Mouse (Mus musculus): Measurements from ENCODE around the gene Trappc13. TPM values are rescaled to one million over a fixed set of nuclear protein-coding genes. Genes with fewer than 3 reads are reported as not detected.
"Not testable (repeated sequence)": the region's sequence is repeated elsewhere in the genome, so short reads cannot be mapped to it uniquely, and the experiment has no call there.

The Trappc13 gene
- 75.6 and 82.2 TPM in 2 replicates for polyA plus RNA-seq (2014; fragmentation: Nextera tagmentation; extraction: Ambion mirVana)

- under 1% methylated on average over 32 of the region's 32 CpGs for whole genome bisulfite sequencing
- Histone ChIP-seq H3K36me3 (replicated peaks; ENCODE audit: control insufficient read depth, insufficient read depth, low read depth, low read length) (no peaks in the 10 kb centered on the region), H3K9ac (replicated peaks; ENCODE audit: low read length) (peak within 1 kb of the TSS; percentile 86), H3K4me2 (ENCODE audit: low read depth, low read length) (peak within 1 kb of the TSS; percentile 62), H3K9me3 (replicated peaks; ENCODE audit: control insufficient read depth, low read length) (no peaks in the 10 kb centered on the region), H3K27ac (replicated peaks; ENCODE audit: low read depth, low read length) (peak within 1 kb of the TSS; percentile 56; the same call in 1 of the 2 replicates), H3K27me3 (ENCODE audit: control insufficient read depth, insufficient read depth, low read length) (no peaks in the 10 kb centered on the region), H3K4me3 (ENCODE audit: low read depth, low read length) (peak within 1 kb of the TSS; percentile 86), H3K4me1 (ENCODE audit: control insufficient read depth, insufficient read depth, low read length) (no peaks in the 10 kb centered on the region)
- peak; percentile 89 for ATAC-seq (replicated peaks; ENCODE audit: insufficient number of reproducible peaks, low FRiP score, low TSS enrichment, low read depth)
- peak; percentile 89 for DNase-seq (ENCODE audit: low spot score)
Measured at GRCm38 (mm10) chr13:104177796-104178649, at the start of gene Trappc13. TSS of gene Trappc13 (minus strand) at chr13:104178469.

GRCm38 (mm10) chr13:104227478-104227877 lies 49.2 kb upstream of the Trappc13 start:
- ATAC-seq (replicated peaks; ENCODE audit: insufficient number of reproducible peaks, low FRiP score, low TSS enrichment, low read depth) (no peak), DNase-seq (ENCODE audit: low spot score) (no peak)
- no peaks in the 10 kb centered on the region for H3K4me1 ChIP-seq (ENCODE audit: control insufficient read depth, insufficient read depth, low read length)
- WGBS: 72% methylated on average over 3 of the region's 3 CpGs
- peak overlapping the region; percentile 52 for H3K4me2 ChIP-seq (ENCODE audit: low read depth, low read length)
- no peak overlapping the region for H3K27ac ChIP-seq (replicated peaks; ENCODE audit: low read depth, low read length)
- no peaks in the 10 kb centered on the region for H3K9me3 ChIP-seq (replicated peaks; ENCODE audit: control insufficient read depth, low read length)
- H3K9ac ChIP-seq (replicated peaks; ENCODE audit: low read length): 0 out of 2 replicates have a peak overlapping the region, but pooled peaks have one; percentile 2
- H3K36me3 ChIP-seq (replicated peaks; ENCODE audit: control insufficient read depth, insufficient read depth, low read depth, low read length): no peaks in the 10 kb centered on the region
- no peaks in the 10 kb centered on the region for H3K27me3 ChIP-seq (ENCODE audit: control insufficient read depth, insufficient read depth, low read length)
- peak overlapping the region; percentile 85 for H3K4me3 ChIP-seq (ENCODE audit: low read depth, low read length)

GRCm38 (mm10) chr13:104204313-104204712 lies 26.0 kb upstream of the Trappc13 start:
- ATAC-seq (replicated peaks; ENCODE audit: insufficient number of reproducible peaks, low FRiP score, low TSS enrichment, low read depth): no peak
- Histone ChIP-seq H3K9me3 (replicated peaks; ENCODE audit: control insufficient read depth, low read length) (no peaks in the 10 kb centered on the region), H3K36me3 (replicated peaks; ENCODE audit: control insufficient read depth, insufficient read depth, low read depth, low read length) (no peaks in the 10 kb centered on the region; the same call in 1 of the 2 replicates), H3K4me2 (ENCODE audit: low read depth, low read length) (no peak overlapping the region), H3K9ac (replicated peaks; ENCODE audit: low read length) (no peak overlapping the region), H3K4me3 (ENCODE audit: low read depth, low read length) (no peak overlapping the region), H3K4me1 (ENCODE audit: control insufficient read depth, insufficient read depth, low read length) (no peaks in the 10 kb centered on the region), H3K27me3 (ENCODE audit: control insufficient read depth, insufficient read depth, low read length) (no peaks in the 10 kb centered on the region), H3K27ac (replicated peaks; ENCODE audit: low read depth, low read length) (no peak overlapping the region)
- WGBS: 79% methylated on average over 1 of the region's 1 CpGs
- no peak for DNase-seq (ENCODE audit: low spot score)

- not testable (repeated sequence) for H3K4me2 ChIP-seq (ENCODE audit: low read depth, low read length); ATAC-seq (replicated peaks; ENCODE audit: insufficient number of reproducible peaks, low FRiP score, low TSS enrichment, low read depth); H3K36me3 ChIP-seq (replicated peaks; ENCODE audit: control insufficient read depth, insufficient read depth, low read depth, low read length); H3K4me1 ChIP-seq (ENCODE audit: control insufficient read depth, insufficient read depth, low read length); H3K9me3 ChIP-seq (replicated peaks; ENCODE audit: control insufficient read depth, low read length); H3K27me3 ChIP-seq (ENCODE audit: control insufficient read depth, insufficient read depth, low read length); H3K4me3 ChIP-seq (ENCODE audit: low read depth, low read length); H3K27ac ChIP-seq (replicated peaks; ENCODE audit: low read depth, low read length); H3K9ac ChIP-seq (replicated peaks; ENCODE audit: low read length); DNase-seq (ENCODE audit: low spot score)
Measured at GRCm38 (mm10) chr13:104195891-104196290, 17.6 kb upstream of the Trappc13 start.

- ATAC-seq (replicated peaks; ENCODE audit: insufficient number of reproducible peaks, low FRiP score, low TSS enrichment, low read depth) (no peak), DNase-seq (ENCODE audit: low spot score) (no peak)
- 83% methylated on average over 4 of the region's 4 CpGs for WGBS
- Histone ChIP-seq H3K36me3 (replicated peaks; ENCODE audit: control insufficient read depth, insufficient read depth, low read depth, low read length) (no peaks in the 10 kb centered on the region; the same call in 1 of the 2 replicates), H3K4me3 (ENCODE audit: low read depth, low read length) (no peak overlapping the region), H3K27me3 (ENCODE audit: control insufficient read depth, insufficient read depth, low read length) (no peaks in the 10 kb centered on the region), H3K4me1 (ENCODE audit: control insufficient read depth, insufficient read depth, low read length) (no peaks in the 10 kb centered on the region), H3K27ac (replicated peaks; ENCODE audit: low read depth, low read length) (no peak overlapping the region), H3K9me3 (replicated peaks; ENCODE audit: control insufficient read depth, low read length) (no peaks in the 10 kb centered on the region), H3K4me2 (ENCODE audit: low read depth, low read length) (no peak overlapping the region), H3K9ac (replicated peaks; ENCODE audit: low read length) (no peak overlapping the region)
Measured at GRCm38 (mm10) chr13:104187357-104187756, 9.1 kb upstream of the Trappc13 start.

- Histone ChIP-seq H3K4me3 (ENCODE audit: low read depth, low read length) (peak overlapping the region; percentile 86), H3K9me3 (replicated peaks; ENCODE audit: control insufficient read depth, low read length) (no peaks in the 10 kb centered on the region), H3K27ac (replicated peaks; ENCODE audit: low read depth, low read length) (no peak overlapping the region), H3K27me3 (ENCODE audit: control insufficient read depth, insufficient read depth, low read length) (no peaks in the 10 kb centered on the region), H3K4me2 (ENCODE audit: low read depth, low read length) (peak overlapping the region; percentile 53), H3K4me1 (ENCODE audit: control insufficient read depth, insufficient read depth, low read length) (no peaks in the 10 kb centered on the region), H3K36me3 (replicated peaks; ENCODE audit: control insufficient read depth, insufficient read depth, low read depth, low read length) (no peaks in the 10 kb centered on the region), H3K9ac (replicated peaks; ENCODE audit: low read length) (peak overlapping the region; percentile 86)
- DNase-seq (ENCODE audit: low spot score) (peak; percentile 1), ATAC-seq (replicated peaks; ENCODE audit: insufficient number of reproducible peaks, low FRiP score, low TSS enrichment, low read depth) (no peak)
- WGBS: 21% methylated on average over 13 of the region's 13 CpGs
Measured at GRCm38 (mm10) chr13:104179176-104179888, 1.1 kb upstream of the Trappc13 start.

GRCm38 (mm10) chr13:104178650-104179121 lies 417 bp upstream of the Trappc13 start, which contains the start of gene Trim23:
TSS of gene Trim23 (plus strand) at chr13:104178797.
- under 1% methylated on average over 38 of the region's 38 CpGs for WGBS
- no peaks in the 10 kb centered on the region for H3K36me3 ChIP-seq (replicated peaks; ENCODE audit: control insufficient read depth, insufficient read depth, low read depth, low read length)
- H3K27me3 ChIP-seq (ENCODE audit: control insufficient read depth, insufficient read depth, low read length): no peaks in the 10 kb centered on the region
- H3K9ac ChIP-seq (replicated peaks; ENCODE audit: low read length): peak within 1 kb of the TSS; percentile 86
- DNase-seq (ENCODE audit: low spot score) (peak; percentile 100), ATAC-seq (replicated peaks; ENCODE audit: insufficient number of reproducible peaks, low FRiP score, low TSS enrichment, low read depth) (peak; percentile 98)
- no peaks in the 10 kb centered on the region for H3K4me1 ChIP-seq (ENCODE audit: control insufficient read depth, insufficient read depth, low read length)
- H3K9me3 ChIP-seq (replicated peaks; ENCODE audit: control insufficient read depth, low read length): no peaks in the 10 kb centered on the region
- peak within 1 kb of the TSS; percentile 56; the same call in 1 of the 2 replicates for H3K27ac ChIP-seq (replicated peaks; ENCODE audit: low read depth, low read length)
- peak within 1 kb of the TSS; percentile 62 for H3K4me2 ChIP-seq (ENCODE audit: low read depth, low read length)
- H3K4me3 ChIP-seq (ENCODE audit: low read depth, low read length): peak within 1 kb of the TSS; percentile 86
